8 mouse cellular contexts compared by ENCODE assay signal in the genomic region with DNA sequence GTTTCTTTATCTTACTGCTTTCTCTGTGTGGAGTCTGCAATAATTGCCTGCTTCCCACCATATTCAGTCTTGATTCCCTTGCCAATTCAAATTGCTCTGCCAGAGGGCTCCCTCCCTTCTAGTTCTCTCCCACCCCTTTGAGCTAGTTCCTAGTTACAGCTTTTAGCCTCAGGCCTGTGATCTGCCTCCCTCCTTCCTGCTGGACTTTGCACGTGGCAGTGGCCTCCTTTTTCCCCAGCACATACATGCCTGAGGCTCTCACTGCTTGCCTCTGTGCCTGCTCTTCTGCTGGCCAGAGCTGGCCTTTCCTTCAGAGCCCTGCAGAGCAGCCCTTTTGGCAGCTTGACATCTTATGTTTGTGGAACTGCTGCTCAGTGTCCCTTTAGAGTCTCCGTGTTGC. TPM values are rescaled to one million over a fixed set of nuclear protein-coding genes. Genes with fewer than 3 reads are reported as not detected.
DNase-seq lines count a peak whose midpoint lies in the region; ATAC-seq lines count a peak whose summit lies in the region.
"Had no signal": no experiment of that assay in that cellular context is flagged by ENCODE, and none has a peak within 500 bp of the region (broad histone marks: within the 10 kb centered on the region; RNA-seq: fewer than 3 reads in every experiment).

No protein-coding gene starts in this region.

- 0 out of 2 replicates have a peak, but pooled peaks cover 3% of the 10 kb centered on the region for H3K4me1 ChIP-seq in intestine, embryonic 14.5 days (replicated peaks; ENCODE audit: control insufficient read depth, insufficient read depth, low read length)
- H3K4me1 ChIP-seq in intestine, embryonic 15.5 days (replicated peaks), result no peaks in the 10 kb centered on the region
- peaks cover 18% of the 10 kb centered on the region for H3K4me1 ChIP-seq in embryonic facial prominence, embryonic 15.5 days

- no peaks in the 10 kb centered on the region for H3K27me3 ChIP-seq in intestine, embryonic 14.5 days (replicated peaks; ENCODE audit: control insufficient read depth, insufficient read depth, low read length)
- H3K27me3 ChIP-seq in intestine, embryonic 15.5 days (replicated peaks), result no peaks in the 10 kb centered on the region
- no peaks in the 10 kb centered on the region for H3K27me3 ChIP-seq in embryonic facial prominence, embryonic 15.5 days
- H3K27me3 ChIP-seq: Patski had no signal

- no peak overlapping the region for H3K9ac ChIP-seq in intestine, embryonic 14.5 days (ENCODE audit: low read length)
- H3K9ac ChIP-seq in intestine, embryonic 15.5 days, result no peak overlapping the region
- no peak overlapping the region for H3K9ac ChIP-seq in embryonic facial prominence, embryonic 15.5 days

- H3K9me3 ChIP-seq in intestine, embryonic 14.5 days (ENCODE audit: control insufficient read depth, low read length), result no peaks in the 10 kb centered on the region
- H3K9me3 ChIP-seq in intestine, embryonic 15.5 days, result no peaks in the 10 kb centered on the region
- no peaks in the 10 kb centered on the region for H3K9me3 ChIP-seq in embryonic facial prominence, embryonic 15.5 days (replicated peaks)

- H3K36me3 ChIP-seq in intestine, embryonic 14.5 days (ENCODE audit: control insufficient read depth, insufficient read depth, low read length), result peaks cover 4% of the 10 kb centered on the region; the same call in 1 of the 2 replicates
- H3K36me3 ChIP-seq in intestine, embryonic 15.5 days, result no peaks in the 10 kb centered on the region
- peaks cover 9% of the 10 kb centered on the region for H3K36me3 ChIP-seq in embryonic facial prominence, embryonic 15.5 days

- no peak for ATAC-seq in intestine, embryonic 14.5 days (replicated peaks; ENCODE audit: low FRiP score, low TSS enrichment, low read depth)
- no peak for ATAC-seq in intestine, embryonic 15.5 days
- no peak for ATAC-seq in embryonic facial prominence, embryonic 15.5 days (ENCODE audit: insufficient number of reproducible peaks, low FRiP score, low TSS enrichment, low read depth)
- no peak for ATAC-seq in megakaryocyte, adult 5-6 weeks (ENCODE audit: poor library complexity, severe bottlenecking)
- ATAC-seq: Patski had no signal

- no peak overlapping the region for H3K4me3 ChIP-seq in intestine, embryonic 14.5 days (ENCODE audit: low read depth, low read length)
- no peak overlapping the region for H3K4me3 ChIP-seq in intestine, embryonic 15.5 days (replicated peaks)
- no peak overlapping the region for H3K4me3 ChIP-seq in embryonic facial prominence, embryonic 15.5 days (replicated peaks)

- H3K4me2 ChIP-seq in intestine, embryonic 14.5 days (ENCODE audit: low read length), result no peak overlapping the region
- no peak overlapping the region for H3K4me2 ChIP-seq in intestine, embryonic 15.5 days (replicated peaks)
- H3K4me2 ChIP-seq in embryonic facial prominence, embryonic 15.5 days (replicated peaks), result no peak overlapping the region

- H3K27ac ChIP-seq in intestine, embryonic 14.5 days (ENCODE audit: low read depth), result 0 out of 2 replicates have a peak overlapping the region, but pooled peaks have one; percentile 24
- no peak overlapping the region; the same call in 1 of the 2 replicates for H3K27ac ChIP-seq in intestine, embryonic 15.5 days
- H3K27ac ChIP-seq in embryonic facial prominence, embryonic 15.5 days (replicated peaks), result peak overlapping the region; percentile 25; the same call in 1 of the 2 replicates

- DNase-seq in intestine, embryonic 14.5 days (ENCODE audit: low spot score), result no peak
- DNase-seq in right cerebral cortex, postnatal 10 days (ENCODE audit: low spot score in 2 of 2), result peak; percentile 36 to 38
- no peak for DNase-seq in right cerebral cortex, adult 2 months (ENCODE audit: low spot score in 2 of 2)
- peak; percentile 14 for DNase-seq in yolk sac, embryonic 10.5 days (ENCODE audit: low spot score)

- WGBS in intestine, embryonic 14.5 days, result 34% methylated on average over 2 of the region's 2 CpGs
- 42% methylated on average over 2 of the region's 2 CpGs for WGBS in intestine, embryonic 15.5 days
- 25% methylated on average over 2 of the region's 2 CpGs for WGBS in embryonic facial prominence, embryonic 15.5 days

RNA-seq across cellular contexts. Expression of a gene that starts 38.1 kb away (rescaled TPM):
- 13.8 and 17.7 TPM in 2 replicates for polyA plus RNA-seq in intestine, embryonic 14.5 days (2014; fragmentation: Nextera tagmentation; extraction: Ambion mirVana)
- 9.0 and 10.1 TPM in 2 replicates for polyA plus RNA-seq in intestine, embryonic 15.5 days (2015; fragmentation: Nextera tagmentation; extraction: Ambion mirVana)
- polyA plus RNA-seq in embryonic facial prominence, embryonic 15.5 days (2015; fragmentation: Nextera tagmentation; extraction: Ambion mirVana), result 13.1 and 13.6 TPM in 2 replicates
- 7.2 and 7.7 TPM in 2 replicates for total RNA-seq in megakaryocyte, adult 5-6 weeks (2015)
- total RNA-seq in megakaryocyte, adult 5-6 weeks (2017), result 9.5 and 12.8 TPM in 2 replicates

RNA-seq across cellular contexts. Expression of a gene that starts 38.2 kb away (rescaled TPM):
- polyA plus RNA-seq in intestine, embryonic 14.5 days (2014; fragmentation: Nextera tagmentation; extraction: Ambion mirVana), result 122 and 134 TPM in 2 replicates
- polyA plus RNA-seq in intestine, embryonic 15.5 days (2015; fragmentation: Nextera tagmentation; extraction: Ambion mirVana), result 153 and 154 TPM in 2 replicates
- 109 TPM in 2 replicates for polyA plus RNA-seq in embryonic facial prominence, embryonic 15.5 days (2015; fragmentation: Nextera tagmentation; extraction: Ambion mirVana)
- 51.8 and 56.9 TPM in 2 replicates for total RNA-seq in megakaryocyte, adult 5-6 weeks (2015)
- 65.9 and 78.8 TPM in 2 replicates for total RNA-seq in megakaryocyte, adult 5-6 weeks (2017)

Comparison
In these comparisons a context has a peak if more than half of its experiments do, and no peak if none do; other contexts are left out.
1. DNase-seq: peak in right cerebral cortex, postnatal 10 days (2 of 2) and yolk sac, embryonic 10.5 days (single experiment); none in intestine, embryonic 14.5 days (single experiment) and right cerebral cortex, adult 2 months (0 of 2).